Mouse (Mus musculus): ENCODE results near the gene Fuom. TPM values are rescaled to one million over a fixed set of nuclear protein-coding genes. Genes with fewer than 3 reads are reported as not detected.

The Fuom gene
- 86.8 and 88.4 TPM in 2 replicates for polyA plus RNA-seq (2015; fragmentation: Nextera tagmentation; extraction: Ambion mirVana)

DNA sequence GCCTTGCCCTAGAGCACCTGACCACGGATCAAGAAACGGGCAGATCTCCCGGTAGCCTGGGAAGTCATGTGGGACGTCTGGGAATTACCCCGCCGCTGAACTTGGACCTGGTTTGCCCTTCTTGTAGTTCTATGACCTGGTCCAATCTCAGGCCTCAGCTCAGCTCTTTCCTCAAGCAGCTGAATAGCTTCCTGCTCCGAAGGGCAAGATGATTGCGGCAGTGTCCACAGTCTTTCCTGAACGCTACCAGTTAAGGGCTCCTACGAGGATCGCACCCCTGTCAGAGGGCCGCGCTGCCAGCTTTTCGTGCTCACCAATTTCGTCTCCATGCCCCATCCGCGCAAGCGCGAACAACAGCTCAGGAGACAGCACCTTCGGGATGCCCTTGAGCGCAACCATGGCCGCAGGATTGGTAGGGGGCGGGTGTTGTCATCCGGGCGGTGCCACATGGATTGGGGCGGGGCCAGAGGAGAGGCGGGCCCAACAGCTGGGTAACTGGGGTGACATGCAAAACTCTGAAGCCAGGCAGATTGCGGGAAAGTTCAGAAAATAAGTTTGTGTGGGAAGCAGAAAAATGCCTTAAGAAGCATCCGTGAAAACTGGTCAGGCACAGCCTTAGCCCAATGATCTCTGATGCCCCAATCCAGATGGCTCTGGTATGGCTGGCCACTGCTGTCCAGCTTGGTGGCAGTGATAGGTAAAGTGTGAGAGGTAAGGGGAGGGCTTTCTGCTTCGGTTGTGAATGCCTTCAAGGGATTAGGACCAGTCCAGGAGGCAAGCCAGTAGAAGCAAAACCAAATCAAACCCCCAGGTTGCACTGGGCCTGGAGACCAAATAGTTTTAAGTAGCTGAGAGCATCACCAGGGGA, at the start of gene Fuom:
Fuom (minus strand) TSS at position 449 of the 868 bp plus-strand sequence.
- DNase-seq (ENCODE audit: low spot score) = peak; percentile 88
- no peak for TF ChIP-seq CTCF (IDR thresholded peaks at IDR 0.05; ENCODE audit: low read depth)
- H3K36me3 ChIP-seq (ENCODE audit: insufficient read depth, low read length) = 0 out of 2 replicates have a peak, but pooled peaks cover 15% of the 10 kb centered on the region
- H3K27ac ChIP-seq = peak within 1 kb of the TSS; percentile 68
- H3K4me1 ChIP-seq (replicated peaks; ENCODE audit: insufficient read depth, low read length) = peaks cover 4% of the 10 kb centered on the region; the same call in 1 of the 2 replicates
- peak within 1 kb of the TSS; percentile 59; the same call in 1 of the 2 replicates for H3K9ac ChIP-seq (ENCODE audit: low read depth, low read length)
- under 1% methylated on average over 30 of the region's 30 CpGs for WGBS
- peak; percentile 93 for ATAC-seq (replicated peaks; ENCODE audit: low FRiP score, low read depth)
- H3K4me3 ChIP-seq (replicated peaks; ENCODE audit: low read depth, low read length) = peak within 1 kb of the TSS; percentile 48
- H3K27me3 ChIP-seq (ENCODE audit: insufficient read depth, low read length) = no peaks in the 10 kb centered on the region
- peak within 1 kb of the TSS; percentile 67 for H3K4me2 ChIP-seq (ENCODE audit: low read length)
- no peaks in the 10 kb centered on the region for H3K9me3 ChIP-seq (replicated peaks; ENCODE audit: low read length)

- Histone ChIP-seq H3K36me3 (ENCODE audit: insufficient read depth, low read length) (0 out of 2 replicates have a peak, but pooled peaks cover 4% of the 10 kb centered on the region), H3K27ac (no peak overlapping the region), H3K27me3 (ENCODE audit: insufficient read depth, low read length) (no peaks in the 10 kb centered on the region), H3K4me3 (replicated peaks; ENCODE audit: low read depth, low read length) (no peak overlapping the region), H3K4me1 (replicated peaks; ENCODE audit: insufficient read depth, low read length) (no peaks in the 10 kb centered on the region), H3K4me2 (ENCODE audit: low read length) (no peak overlapping the region), H3K9me3 (replicated peaks; ENCODE audit: low read length) (no peaks in the 10 kb centered on the region), H3K9ac (ENCODE audit: low read depth, low read length) (no peak overlapping the region)
- no peak for ATAC-seq (replicated peaks; ENCODE audit: low FRiP score, low read depth)
- 90% methylated on average over 4 of the region's 4 CpGs for WGBS
- no peak for DNase-seq (ENCODE audit: low spot score)
- TF ChIP-seq CTCF (IDR thresholded peaks at IDR 0.05; ENCODE audit: low read depth) = no peak
These were observed 42.3 kb upstream of the Fuom start for GRCm38 (mm10) chr7:140144550-140144949.

- no peaks in the 10 kb centered on the region for H3K27me3 ChIP-seq (ENCODE audit: insufficient read depth, low read length)
- peak; percentile 83 for TF ChIP-seq CTCF (IDR thresholded peaks at IDR 0.05; ENCODE audit: low read depth)
- H3K4me1 ChIP-seq (replicated peaks; ENCODE audit: insufficient read depth, low read length) = no peaks in the 10 kb centered on the region
- H3K9ac ChIP-seq (ENCODE audit: low read depth, low read length) = no peak overlapping the region
- ATAC-seq (replicated peaks; ENCODE audit: low FRiP score, low read depth) (no peak), DNase-seq (ENCODE audit: low spot score) (peak; percentile 83)
- WGBS = 8% methylated on average over 14 of the region's 14 CpGs
- H3K27ac ChIP-seq = no peak overlapping the region
- H3K4me3 ChIP-seq (replicated peaks; ENCODE audit: low read depth, low read length) = no peak overlapping the region
- no peaks in the 10 kb centered on the region for H3K9me3 ChIP-seq (replicated peaks; ENCODE audit: low read length)
- no peak overlapping the region for H3K4me2 ChIP-seq (ENCODE audit: low read length)
- no peaks in the 10 kb centered on the region for H3K36me3 ChIP-seq (ENCODE audit: insufficient read depth, low read length)
These were observed 39.1 kb upstream of the Fuom start for GRCm38 (mm10) chr7:140141350-140141749.

- TF ChIP-seq CTCF (IDR thresholded peaks at IDR 0.05; ENCODE audit: low read depth) = no peak
- H3K9ac ChIP-seq (ENCODE audit: low read depth, low read length) = peak overlapping the region; percentile 74
- peak overlapping the region; percentile 77 for H3K4me2 ChIP-seq (ENCODE audit: low read length)
- whole genome bisulfite sequencing = 0% methylated on average over 8 of the region's 8 CpGs
- no peak for DNase-seq (ENCODE audit: low spot score)
- peak overlapping the region; percentile 88 for H3K27ac ChIP-seq
- no peaks in the 10 kb centered on the region for H3K9me3 ChIP-seq (replicated peaks; ENCODE audit: low read length)
- H3K4me3 ChIP-seq (replicated peaks; ENCODE audit: low read depth, low read length) = peak overlapping the region; percentile 65
- no peak for ATAC-seq (replicated peaks; ENCODE audit: low FRiP score, low read depth)
- no peaks in the 10 kb centered on the region for H3K27me3 ChIP-seq (ENCODE audit: insufficient read depth, low read length)
- no peaks in the 10 kb centered on the region for H3K4me1 ChIP-seq (replicated peaks; ENCODE audit: insufficient read depth, low read length)
- H3K36me3 ChIP-seq (ENCODE audit: insufficient read depth, low read length) = 0 out of 2 replicates have a peak, but pooled peaks cover 4% of the 10 kb centered on the region
These were observed 35.7 kb upstream of the Fuom start for GRCm38 (mm10) chr7:140138021-140138310.

DNA sequence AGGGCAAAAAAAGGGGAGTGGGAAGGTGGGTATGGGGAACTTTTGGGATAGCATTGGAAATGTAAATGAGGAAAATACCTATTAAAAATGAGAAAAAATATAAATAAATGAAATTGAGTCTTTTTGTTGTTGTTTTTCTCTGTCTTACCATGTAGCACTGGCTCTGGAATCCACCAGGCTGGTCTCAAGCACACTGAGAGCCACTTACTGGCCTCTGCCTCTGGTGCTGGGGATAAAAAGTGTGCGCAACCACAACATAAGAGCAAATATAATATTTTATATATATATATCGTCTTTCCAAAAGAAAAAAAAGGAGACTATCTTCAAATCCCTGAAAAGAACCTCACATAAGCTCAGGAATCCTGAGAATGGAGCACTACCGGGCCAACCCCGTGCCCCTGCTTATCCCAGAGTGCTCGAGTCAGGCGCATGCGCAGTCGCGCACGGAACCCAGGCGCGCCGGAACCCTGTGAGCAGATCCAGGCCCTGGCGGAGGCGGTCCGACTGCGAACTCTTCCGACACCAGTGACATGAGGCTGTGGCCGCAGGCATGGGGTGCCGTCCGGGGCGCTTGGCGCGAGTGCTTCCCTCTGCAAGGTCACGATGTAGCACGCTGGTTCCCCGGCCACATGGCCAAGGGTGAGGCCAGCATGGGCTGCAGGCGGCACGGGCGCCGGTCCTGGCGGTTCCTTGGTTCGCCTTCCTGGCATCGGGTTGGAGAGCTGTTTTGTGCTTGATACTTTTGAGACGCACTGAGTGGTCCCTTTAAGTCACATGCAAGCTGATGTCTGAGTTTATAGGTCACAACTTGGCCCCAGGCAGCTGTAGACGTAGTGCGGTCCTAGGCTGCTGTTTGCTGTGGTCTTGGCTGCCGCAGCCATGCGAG, 35.1 kb upstream of the Fuom start, which contains the start of gene Mtg1:
Mtg1 (plus strand) TSS at position 430 of the 886 bp plus-strand sequence.
- 0 out of 2 replicates have a peak, but pooled peaks cover 4% of the 10 kb centered on the region for H3K36me3 ChIP-seq (ENCODE audit: insufficient read depth, low read length)
- peak; percentile 11; the same call in 1 of the 2 replicates for TF ChIP-seq CTCF (IDR thresholded peaks at IDR 0.05; ENCODE audit: low read depth)
- H3K9ac ChIP-seq (ENCODE audit: low read depth, low read length) = peak within 1 kb of the TSS; percentile 74
- no peaks in the 10 kb centered on the region for H3K27me3 ChIP-seq (ENCODE audit: insufficient read depth, low read length)
- H3K4me3 ChIP-seq (replicated peaks; ENCODE audit: low read depth, low read length) = peak within 1 kb of the TSS; percentile 65
- ATAC-seq (replicated peaks; ENCODE audit: low FRiP score, low read depth) (peak; percentile 94), DNase-seq (ENCODE audit: low spot score) (peak; percentile 95)
- no peaks in the 10 kb centered on the region for H3K4me1 ChIP-seq (replicated peaks; ENCODE audit: insufficient read depth, low read length)
- WGBS = 3% methylated on average over 39 of the region's 39 CpGs
- H3K4me2 ChIP-seq (ENCODE audit: low read length) = peak within 1 kb of the TSS; percentile 77
- H3K27ac ChIP-seq = peak within 1 kb of the TSS; percentile 88
- no peaks in the 10 kb centered on the region for H3K9me3 ChIP-seq (replicated peaks; ENCODE audit: low read length)

All from kidney, postnatal 0 days (tissue).